22 mouse cellular contexts compared by ENCODE assay signal in the genomic region with DNA sequence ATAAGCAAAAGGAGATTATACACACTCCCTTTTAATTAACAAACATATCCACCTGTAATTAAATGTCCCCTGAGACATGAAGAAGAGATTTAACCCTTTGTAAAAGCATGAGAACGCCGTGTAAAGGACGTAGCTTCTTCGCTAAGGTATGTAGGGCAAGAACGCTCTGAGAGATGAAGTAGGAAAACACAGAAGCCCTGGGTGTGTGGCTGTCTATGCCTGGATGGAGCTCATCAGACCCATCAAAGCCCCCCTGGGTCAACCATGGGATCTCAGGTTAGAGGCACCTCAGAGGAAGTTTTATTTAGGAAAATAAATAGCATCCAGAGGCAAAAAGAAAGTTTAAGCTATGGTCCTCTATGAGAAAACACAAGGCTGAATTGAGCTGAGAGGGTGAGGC. TPM values are rescaled to one million over a fixed set of nuclear protein-coding genes. Genes with fewer than 3 reads are reported as not detected.
A peak's percentile ranks its signal among the peaks of the same experiment; 100 is the strongest.
DNase-seq lines count a peak whose midpoint lies in the region; ATAC-seq and TF ChIP-seq lines count a peak whose summit lies in the region.
"Had no signal": no experiment of that assay in that cellular context is flagged by ENCODE, and none has a peak within 500 bp of the region (broad histone marks: within the 10 kb centered on the region; RNA-seq: fewer than 3 reads in every experiment).

No protein-coding gene starts in this region.

- DNase-seq in cerebellum, adult 8-10 months = peak; percentile 23
- DNase-seq in cerebellum, adult 11-12 months = no peak
- DNase-seq in stomach, postnatal 0 days (ENCODE audit: low spot score) = no peak
- DNase-seq: adrenal gland, adult 8-10 months; gastrocnemius, postnatal 25 days; heart, adult 2 months; kidney, postnatal 10 days; liver, postnatal 0 days; right cerebral cortex, postnatal 14 days had no signal

- peaks cover 38% of the 10 kb centered on the region for H3K4me1 ChIP-seq in intestine, embryonic 15.5 days (replicated peaks)
- H3K4me1 ChIP-seq in intestine, postnatal 0 days (replicated peaks; ENCODE audit: control insufficient read depth, insufficient read depth, low read length) = peaks cover 11% of the 10 kb centered on the region; the same call in 1 of the 2 replicates
- H3K4me1 ChIP-seq in stomach, embryonic 14.5 days (ENCODE audit: control insufficient read depth, insufficient read depth, low read length) = peaks cover 44% of the 10 kb centered on the region
- peaks cover 10% of the 10 kb centered on the region for H3K4me1 ChIP-seq in stomach, postnatal 0 days (replicated peaks; ENCODE audit: control insufficient read depth, insufficient read depth)
- H3K4me1 ChIP-seq in stomach, embryonic 16.5 days (ENCODE audit: control insufficient read depth, insufficient read depth, low read length) = peaks cover 48% of the 10 kb centered on the region

- H3K36me3 ChIP-seq in intestine, embryonic 15.5 days = no peaks in the 10 kb centered on the region
- H3K36me3 ChIP-seq in intestine, postnatal 0 days (ENCODE audit: control insufficient read depth, insufficient read depth) = no peaks in the 10 kb centered on the region
- no peaks in the 10 kb centered on the region for H3K36me3 ChIP-seq in stomach, embryonic 14.5 days (ENCODE audit: control insufficient read depth, insufficient read depth, low read length)
- H3K36me3 ChIP-seq in stomach, postnatal 0 days (ENCODE audit: control insufficient read depth, insufficient read depth, low read length) = no peaks in the 10 kb centered on the region
- no peaks in the 10 kb centered on the region for H3K36me3 ChIP-seq in stomach, embryonic 16.5 days (ENCODE audit: control insufficient read depth, insufficient read depth, low read length)
- H3K36me3 ChIP-seq: heart, embryonic 15.5 days; liver, embryonic 12.5 days; neural tube, embryonic 13.5 days had no signal

- TF ChIP-seq EP300 in stomach, postnatal 0 days (optimal IDR thresholded peaks at IDR 0.05) = no peak

- H3K9me3 ChIP-seq in intestine, embryonic 15.5 days = no peaks in the 10 kb centered on the region
- H3K9me3 ChIP-seq in intestine, postnatal 0 days (ENCODE audit: control insufficient read depth) = no peaks in the 10 kb centered on the region
- no peaks in the 10 kb centered on the region for H3K9me3 ChIP-seq in stomach, embryonic 14.5 days (ENCODE audit: control insufficient read depth, low read depth, low read length)
- H3K9me3 ChIP-seq in stomach, postnatal 0 days (ENCODE audit: control insufficient read depth, low read length) = no peaks in the 10 kb centered on the region
- no peaks in the 10 kb centered on the region for H3K9me3 ChIP-seq in stomach, embryonic 16.5 days (replicated peaks; ENCODE audit: control insufficient read depth, low read length)
- H3K9me3 ChIP-seq: heart, embryonic 15.5 days; neural tube, embryonic 13.5 days had no signal

- ATAC-seq in intestine, embryonic 15.5 days = no peak
- ATAC-seq in intestine, postnatal 0 days = no peak
- no peak for ATAC-seq in stomach, embryonic 14.5 days (ENCODE audit: insufficient number of reproducible peaks, insufficient read depth, low FRiP score, low read depth)
- ATAC-seq in stomach, postnatal 0 days (ENCODE audit: low FRiP score, low TSS enrichment) = no peak
- ATAC-seq in stomach, embryonic 16.5 days (ENCODE audit: insufficient read depth, low FRiP score) = no peak
- ATAC-seq in megakaryocyte, adult 5-6 weeks (ENCODE audit: poor library complexity, severe bottlenecking) = no peak
- ATAC-seq: forebrain, embryonic 14.5 days; hindbrain, embryonic 16.5 days; liver, embryonic 12.5 days had no signal

- H3K27me3 ChIP-seq in intestine, embryonic 15.5 days (replicated peaks) = no peaks in the 10 kb centered on the region
- H3K27me3 ChIP-seq in intestine, postnatal 0 days (replicated peaks; ENCODE audit: control insufficient read depth, insufficient read depth, low read length) = no peaks in the 10 kb centered on the region
- no peaks in the 10 kb centered on the region for H3K27me3 ChIP-seq in stomach, embryonic 14.5 days (ENCODE audit: control insufficient read depth, insufficient read depth, low read length)
- no peaks in the 10 kb centered on the region for H3K27me3 ChIP-seq in stomach, postnatal 0 days (ENCODE audit: control insufficient read depth, insufficient read depth, low read length)
- H3K27me3 ChIP-seq in stomach, embryonic 16.5 days (ENCODE audit: control insufficient read depth, insufficient read depth, low read length) = no peaks in the 10 kb centered on the region
- H3K27me3 ChIP-seq: CH12.LX; heart, embryonic 15.5 days; neural tube, embryonic 13.5 days had no signal

- peak overlapping the region; percentile 34; the same call in 1 of the 2 replicates for H3K27ac ChIP-seq in intestine, embryonic 15.5 days
- H3K27ac ChIP-seq in intestine, postnatal 0 days (ENCODE audit: low read depth, low read length) = no peak overlapping the region
- H3K27ac ChIP-seq in stomach, embryonic 14.5 days (ENCODE audit: low read length) = peak overlapping the region; percentile 58; the same call in 1 of the 2 replicates
- H3K27ac ChIP-seq in stomach, postnatal 0 days (replicated peaks) = no peak overlapping the region; the same call in 1 of the 2 replicates
- peak overlapping the region; percentile 71; the same call in 1 of the 2 replicates for H3K27ac ChIP-seq in stomach, embryonic 16.5 days (ENCODE audit: low read length)
- H3K27ac ChIP-seq: liver, embryonic 12.5 days; neural tube, embryonic 13.5 days had no signal

- no peak overlapping the region for H3K9ac ChIP-seq in intestine, embryonic 15.5 days
- H3K9ac ChIP-seq in intestine, postnatal 0 days (ENCODE audit: low read depth, low read length) = no peak overlapping the region
- H3K9ac ChIP-seq in stomach, embryonic 14.5 days (replicated peaks; ENCODE audit: low read depth, low read length) = no peak overlapping the region
- H3K9ac ChIP-seq in stomach, postnatal 0 days (ENCODE audit: low read length) = no peak overlapping the region
- 0 out of 2 replicates have a peak overlapping the region, but pooled peaks have one; percentile 2 for H3K9ac ChIP-seq in stomach, embryonic 16.5 days (ENCODE audit: low read length)
- H3K9ac ChIP-seq: heart, embryonic 15.5 days; liver, embryonic 12.5 days; liver, postnatal 0 days; neural tube, embryonic 13.5 days had no signal

- no peak for TF ChIP-seq CTCF in intestine, postnatal 0 days (IDR thresholded peaks at IDR 0.05; ENCODE audit: low read depth)
- no peak for TF ChIP-seq CTCF in stomach, postnatal 0 days (IDR thresholded peaks at IDR 0.05; ENCODE audit: low read depth)

- no peak overlapping the region for H3K4me2 ChIP-seq in intestine, embryonic 15.5 days (replicated peaks)
- no peak overlapping the region for H3K4me2 ChIP-seq in intestine, postnatal 0 days (replicated peaks; ENCODE audit: low read depth)
- no peak overlapping the region for H3K4me2 ChIP-seq in stomach, embryonic 14.5 days (replicated peaks; ENCODE audit: low read depth, low read length)
- H3K4me2 ChIP-seq in stomach, postnatal 0 days (replicated peaks; ENCODE audit: low read depth) = no peak overlapping the region
- H3K4me2 ChIP-seq in stomach, embryonic 16.5 days (ENCODE audit: low read depth, low read length) = no peak overlapping the region
- H3K4me2 ChIP-seq: heart, embryonic 15.5 days; liver, embryonic 12.5 days; midbrain, embryonic 11.5 days; neural tube, embryonic 13.5 days had no signal

- 89% methylated on average over 5 of the region's 5 CpGs for WGBS in intestine, embryonic 15.5 days
- 93% methylated on average over 5 of the region's 5 CpGs for WGBS in intestine, postnatal 0 days
- WGBS in stomach, embryonic 14.5 days = 85% methylated on average over 5 of the region's 5 CpGs
- WGBS in stomach, postnatal 0 days = 82% methylated on average over 5 of the region's 5 CpGs
- 84% methylated on average over 5 of the region's 5 CpGs for WGBS in stomach, embryonic 16.5 days

- H3K4me3 ChIP-seq in intestine, embryonic 15.5 days (replicated peaks) = no peak overlapping the region
- H3K4me3 ChIP-seq in intestine, postnatal 0 days (ENCODE audit: low read depth, low read length) = no peak overlapping the region
- H3K4me3 ChIP-seq in stomach, embryonic 14.5 days (ENCODE audit: low read depth, low read length) = no peak overlapping the region
- H3K4me3 ChIP-seq in stomach, postnatal 0 days (ENCODE audit: low read depth, low read length) = no peak overlapping the region
- H3K4me3 ChIP-seq in stomach, embryonic 16.5 days (replicated peaks; ENCODE audit: low read length) = no peak overlapping the region
- H3K4me3 ChIP-seq: heart, embryonic 15.5 days; liver, embryonic 12.5 days; myocyte; neural tube, embryonic 13.5 days had no signal

RNA-seq across cellular contexts. Expression of gene Xpnpep1, which starts 37.3 kb away (rescaled TPM):
- 182 and 206 TPM in 2 replicates for polyA plus RNA-seq in intestine, embryonic 15.5 days (2015; fragmentation: Nextera tagmentation; extraction: Ambion mirVana)
- 333 and 357 TPM in 2 replicates for polyA plus RNA-seq in intestine, postnatal 0 days (2015; fragmentation: Nextera tagmentation; extraction: Ambion mirVana)
- 157 TPM in 2 replicates for polyA plus RNA-seq in stomach, embryonic 14.5 days (2014; fragmentation: Nextera tagmentation; extraction: Ambion mirVana)
- polyA plus RNA-seq in stomach, postnatal 0 days (2015; fragmentation: Nextera tagmentation; extraction: Ambion mirVana) = 106 and 111 TPM in 2 replicates
- polyA plus RNA-seq in stomach, embryonic 16.5 days (2015; fragmentation: Nextera tagmentation; extraction: Ambion mirVana) = 157 and 160 TPM in 2 replicates
- total RNA-seq in megakaryocyte, adult 5-6 weeks (2015) = 46.3 and 52.5 TPM in 2 replicates
- total RNA-seq in megakaryocyte, adult 5-6 weeks (2017) = 57.8 and 60.2 TPM in 2 replicates

Comparison
In these comparisons a context has a peak if more than half of its experiments do, and no peak if none do; other contexts are left out.
1. H3K27ac ChIP-seq: peak in intestine, embryonic 15.5 days (single experiment), stomach, embryonic 14.5 days (single experiment) and stomach, embryonic 16.5 days (single experiment); none in intestine, postnatal 0 days (single experiment) and stomach, postnatal 0 days (single experiment).